Mouse (Mus musculus) myocyte (in vitro differentiated cells): ENCODE results near the gene Trp53bp2.

Source experiments
- E2F4 ChIP-seq: IDR thresholded peaks from one replicate; pipeline ENCODE4 v1.6.1; 2011; ENCODE audit warnings: mild to moderate bottlenecking, control low read depth, moderate library complexity; ENCODE audit not compliant: insufficient read depth
- MYOD1 ChIP-seq, 3 experiments: IDR thresholded peaks; one replicate each; pipeline ENCODE4 v1.6.1; 2011; ENCODE audit warnings: control low read depth in 2 of 3, low read depth in 2 of 3, mild to moderate bottlenecking in 2 of 3, moderate library complexity in 1 of 3; ENCODE audit not compliant: insufficient read length in 2 of 3, control insufficient read depth in 1 of 3
- POLR2A ChIP-seq: IDR thresholded peaks from one replicate; pipeline ENCODE4 v1.6.1; 2011; ENCODE audit warnings: low read depth, mild to moderate bottlenecking, control low read depth, moderate library complexity; ENCODE audit not compliant: insufficient read length

DNA sequence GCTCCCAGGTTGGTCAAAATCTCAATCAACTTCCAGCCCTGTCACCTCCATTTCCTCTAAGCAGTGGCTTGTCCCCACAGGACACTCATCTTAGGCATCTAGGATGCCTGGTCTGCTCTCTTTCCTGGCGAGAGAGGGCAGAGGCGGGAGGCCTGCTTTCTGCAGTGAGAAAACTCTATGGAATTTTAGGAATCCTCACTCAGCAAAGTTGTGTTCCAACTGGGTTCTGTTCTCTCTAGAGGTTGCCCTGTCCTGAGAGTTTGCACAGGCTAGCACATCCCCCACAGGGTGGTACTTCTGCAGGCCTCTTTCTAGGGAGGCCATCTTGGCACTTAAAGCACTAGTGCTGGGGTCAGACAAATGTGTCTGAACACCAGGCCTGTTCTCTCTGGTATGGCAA, 102.1 kb downstream of the Trp53bp2 start:
- TF ChIP-seq POLR2A: no peak
- no peak for TF ChIP-seq E2F4
- TF ChIP-seq MYOD1 (IDR thresholded peaks at IDR 0.05; ENCODE audit: control insufficient read depth in 1 of 3, insufficient read length in 2 of 3, low read depth in 2 of 3): no peak
